Mouse (Mus musculus) limb, embryonic 14.5 days (tissue): ENCODE measurements around the gene Pcx. TPM values are rescaled to one million over a fixed set of nuclear protein-coding genes. Genes with fewer than 3 reads are reported as not detected.

Experiments used
- ATAC-seq: fragments of 200-750 bp; cut with Nextera tagmentation; 2 replicates; pipeline ENCODE4 v1.8.0; 2017; ENCODE audit warnings: low read depth, moderate number of reproducible peaks, moderate TSS enrichment; ENCODE audit not compliant: low FRiP score
- DNase-seq: peaks from one replicate; pipeline ENCODE4 v3.0.0-alpha.2; 2015; ENCODE audit warnings: low spot score
- H3K27ac ChIP-seq: fragments of 300-500 bp; sonication (generic); replicated peaks from 2 replicates; pipeline ENCODE4 v1.5.1; 2014; ENCODE audit warnings: low read depth, mild to moderate bottlenecking, low read length, moderate library complexity, mixed read lengths
- H3K27me3 ChIP-seq: fragments of 300-500 bp; sonication (generic); 2 replicates; pipeline ENCODE4 v1.6.1; 2014; ENCODE audit warnings: low read length, mixed read lengths; ENCODE audit not compliant: control insufficient read depth, insufficient read depth
- H3K36me3 ChIP-seq: fragments of 300-500 bp; sonication (generic); 2 replicates; pipeline ENCODE4 v1.6.1; 2014; ENCODE audit warnings: mild to moderate bottlenecking, low read length, moderate library complexity, mixed read lengths; ENCODE audit not compliant: control insufficient read depth, insufficient read depth
- H3K4me1 ChIP-seq: fragments of 300-500 bp; sonication (generic); 2 replicates; pipeline ENCODE4 v1.6.1; 2014; ENCODE audit warnings: antibody characterized with exemption, low read length, mixed read lengths; ENCODE audit not compliant: control insufficient read depth, insufficient read depth
- H3K4me2 ChIP-seq: fragments of 300-500 bp; sonication (generic); replicated peaks from 2 replicates; pipeline ENCODE4 v1.6.1; 2014; ENCODE audit warnings: low read depth, mild to moderate bottlenecking, low read length, moderate library complexity; ENCODE audit not compliant: severe bottlenecking
- H3K4me3 ChIP-seq: fragments of 300-500 bp; sonication (generic); replicated peaks from 2 replicates; pipeline ENCODE4 v1.5.1; 2014; ENCODE audit warnings: low read length
- H3K9ac ChIP-seq: fragments of 300-500 bp; sonication (generic); 2 replicates; pipeline ENCODE4 v1.6.1; 2014; ENCODE audit warnings: mild to moderate bottlenecking, low read depth, low read length, moderate library complexity; ENCODE audit not compliant: severe bottlenecking
- H3K9me3 ChIP-seq: fragments of 300-500 bp; sonication (generic); 2 replicates; pipeline ENCODE4 v1.6.1; 2016; ENCODE audit warnings: low read length; ENCODE audit not compliant: control insufficient read depth
- POLR2A ChIP-seq: fragments of 200-500 bp; IDR thresholded peaks from 2 replicates; pipeline ENCODE4 v1.8.0; 2012; ENCODE audit warnings: inconsistent platforms, mild to moderate bottlenecking, moderate library complexity, borderline replicate concordance; ENCODE audit not compliant: insufficient read depth, insufficient read length; ENCODE audit errors: extremely low read depth
- WGBS: fragments of 180-500 bp; shearing (Covaris S2); extraction: QIAGEN DNeasy Blood & Tissue Kit; methylation state at CpG from one replicate; pipeline ENCODE4 v1.1.7; 2014; 5-methylcytosine and 5-hydroxymethylcytosine counted together
- polyA plus RNA-seq, 2 experiments: library from polyadenylated mRNA; depleted of rRNA in 1 of 2; stranded (reverse) in 1 of 2; unstranded in 1 of 2; fragments of >200 nt; fragmentation: Nextera tagmentation in 1 of 2; extraction: Ambion mirVana in 1 of 2; gene quantifications; 2 replicates each; pipeline versions ENCODE4 v1.2.1 to v1.2.3; 2012 to 2014

The Pcx gene
- polyA plus RNA-seq, 2 experiments: 11.8 to 14.8 TPM

- H3K27me3 ChIP-seq: no peaks in the 10 kb centered on the region
- TF ChIP-seq POLR2A: 0 out of 2 replicates have a peak, but pooled peaks have one; percentile 36
- H3K4me2 ChIP-seq: peak within 1 kb of the TSS; percentile 77
- no peaks in the 10 kb centered on the region for H3K9me3 ChIP-seq
- DNase-seq (peak; percentile 92), ATAC-seq (peak; percentile 94)
- H3K4me1 ChIP-seq: peaks cover 12% of the 10 kb centered on the region; the same call in 1 of the 2 replicates
- H3K36me3 ChIP-seq: peaks cover 40% of the 10 kb centered on the region
- WGBS: under 1% methylated on average over 50 of the region's 87 CpGs
- peak within 1 kb of the TSS; percentile 88 for H3K4me3 ChIP-seq
- peak within 1 kb of the TSS; percentile 84 for H3K27ac ChIP-seq
- peak within 1 kb of the TSS; percentile 92 for H3K9ac ChIP-seq
Observed at GRCm38 (mm10) chr19:4615151-4616093, 105.2 kb downstream of the Pcx start, which contains the start of gene Lrfn4. Lrfn4 (minus strand) TSS chr19:4615667.

DNA sequence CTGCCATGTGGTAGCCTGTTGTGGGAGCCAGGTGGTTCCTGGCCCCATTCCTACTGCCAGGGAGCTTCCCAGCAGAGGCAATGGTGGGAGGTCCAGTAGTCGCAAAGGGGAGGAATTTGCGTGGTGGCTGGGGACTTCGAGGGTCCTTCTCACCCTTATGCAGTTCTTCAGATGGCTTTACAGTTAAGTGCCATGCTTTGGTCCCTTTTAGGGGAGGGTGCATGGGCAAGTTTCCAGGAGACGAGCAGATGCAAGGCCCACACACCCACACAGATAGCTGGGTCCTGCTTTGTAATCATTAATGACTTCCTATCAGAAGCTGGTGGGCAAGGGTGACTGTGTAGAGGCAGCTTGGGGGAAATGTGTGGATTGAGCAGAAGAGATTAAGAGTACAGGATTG lies 106.3 kb downstream of the Pcx start:
- Histone ChIP-seq H3K4me2 (0 out of 2 replicates have a peak overlapping the region, but pooled peaks have one; percentile 77), H3K4me1 (peaks cover 12% of the 10 kb centered on the region; the same call in 1 of the 2 replicates), H3K27me3 (no peaks in the 10 kb centered on the region), H3K9ac (0 out of 2 replicates have a peak overlapping the region, but pooled peaks have one; percentile 92), H3K36me3 (peaks cover 41% of the 10 kb centered on the region), H3K27ac (peak overlapping the region; percentile 84; the same call in 1 of the 2 replicates), H3K9me3 (no peaks in the 10 kb centered on the region), H3K4me3 (0 out of 2 replicates have a peak overlapping the region, but pooled peaks have one; percentile 88)
- 24% methylated on average over 4 of the region's 4 CpGs for WGBS
- TF ChIP-seq POLR2A: no peak
- ATAC-seq (no peak), DNase-seq (no peak)

DNA sequence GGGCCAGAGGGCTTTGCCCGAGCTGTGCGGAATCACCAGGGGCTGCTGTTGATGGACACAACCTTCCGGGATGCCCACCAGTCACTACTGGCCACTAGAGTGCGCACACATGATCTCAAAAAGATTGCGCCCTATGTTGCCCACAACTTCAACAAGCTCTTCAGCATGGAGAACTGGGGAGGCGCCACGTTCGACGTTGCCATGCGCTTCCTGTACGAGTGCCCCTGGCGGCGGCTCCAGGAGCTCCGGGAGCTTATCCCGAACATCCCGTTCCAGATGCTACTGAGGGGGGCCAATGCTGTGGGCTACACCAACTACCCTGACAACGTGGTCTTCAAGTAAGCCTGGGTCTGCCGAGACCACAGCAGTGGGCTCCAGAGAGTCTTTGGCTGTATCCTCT lies 107.9 kb downstream of the Pcx start:
- Histone ChIP-seq H3K4me1 (peaks cover 12% of the 10 kb centered on the region; the same call in 1 of the 2 replicates), H3K9me3 (no peaks in the 10 kb centered on the region), H3K27me3 (no peaks in the 10 kb centered on the region), H3K36me3 (peaks cover 41% of the 10 kb centered on the region), H3K4me3 (no peak overlapping the region), H3K4me2 (no peak overlapping the region), H3K27ac (no peak overlapping the region), H3K9ac (no peak overlapping the region)
- DNase-seq (peak; percentile 21), ATAC-seq (no peak)
- 34% methylated on average over 18 of the region's 18 CpGs for WGBS
- no peak for TF ChIP-seq POLR2A

- no peak for TF ChIP-seq POLR2A
- H3K9me3 ChIP-seq: no peaks in the 10 kb centered on the region
- H3K4me3 ChIP-seq: no peak overlapping the region
- peaks cover 39% of the 10 kb centered on the region for H3K36me3 ChIP-seq
- WGBS: 83% methylated on average over 10 of the region's 10 CpGs
- H3K9ac ChIP-seq: no peak overlapping the region
- peaks cover 10% of the 10 kb centered on the region for H3K4me1 ChIP-seq
- H3K4me2 ChIP-seq: no peak overlapping the region
- ATAC-seq (no peak), DNase-seq (no peak)
- H3K27me3 ChIP-seq: no peaks in the 10 kb centered on the region
- no peak overlapping the region for H3K27ac ChIP-seq
Observed at GRCm38 (mm10) chr19:4619461-4619860, 109.2 kb downstream of the Pcx start.

- Histone ChIP-seq H3K36me3 (peaks cover 39% of the 10 kb centered on the region), H3K4me1 (peaks cover 14% of the 10 kb centered on the region), H3K27ac (no peak overlapping the region), H3K9ac (no peak overlapping the region), H3K9me3 (no peaks in the 10 kb centered on the region), H3K4me2 (no peak overlapping the region), H3K4me3 (no peak overlapping the region), H3K27me3 (no peaks in the 10 kb centered on the region)
- no peak for ATAC-seq
- no peak for DNase-seq
- TF ChIP-seq POLR2A: no peak
- WGBS: 87% methylated on average over 7 of the region's 7 CpGs
Observed at GRCm38 (mm10) chr19:4620721-4621120, 110.4 kb downstream of the Pcx start.
